Mouse (Mus musculus) testis, adult 2 months (tissue): ENCODE results near the gene Pradc1.

ENCODE experiments used
- CTCF ChIP-seq: fragments of 200-500 bp; IDR thresholded peaks from 2 replicates; pipeline ENCODE4 v1.5.1; 2012; ENCODE audit warnings: low read depth, mild to moderate bottlenecking, inconsistent platforms, low read length, moderate library complexity; ENCODE audit not compliant: control insufficient read depth, insufficient read depth, insufficient replicate concordance
- POLR2A ChIP-seq: fragments of 200-500 bp; IDR thresholded peaks from 2 replicates; pipeline ENCODE4 v1.6.1; 2012; ENCODE audit warnings: low read depth, mild to moderate bottlenecking, inconsistent platforms, low read length, moderate library complexity; ENCODE audit not compliant: control insufficient read depth

GRCm38 (mm10) chr6:85459621-85460020, 7.9 kb upstream of the Pradc1 start:
- TF ChIP-seq POLR2A (no peak), CTCF (no peak)
